In genomic region chr14:21987660-21988576, GRCm38 (mm10) we compare ENCODE assay signal across 8 mouse cellular contexts. TPM values are rescaled to one million over a fixed set of nuclear protein-coding genes. Genes with fewer than 3 reads are reported as not detected.
DNase-seq lines count a peak whose midpoint lies in the region; ATAC-seq and TF ChIP-seq lines count a peak whose summit lies in the region.

No protein-coding gene starts in this region.

- H3K27me3 ChIP-seq in embryonic facial prominence, embryonic 14.5 days (replicated peaks; ENCODE audit: control insufficient read depth, insufficient read depth, low read length), result peaks cover 21% of the 10 kb centered on the region
- no peaks in the 10 kb centered on the region for H3K27me3 ChIP-seq in kidney, embryonic 16.5 days (ENCODE audit: insufficient read depth, low read length)
- peaks cover 29% of the 10 kb centered on the region for H3K27me3 ChIP-seq in liver, adult 2 months (ENCODE audit: control insufficient read depth, insufficient read depth, low read length)
- H3K27me3 ChIP-seq in myocyte (ENCODE audit: control insufficient read depth, insufficient read depth, insufficient read length), result no peaks in the 10 kb centered on the region
- no peaks in the 10 kb centered on the region for H3K27me3 ChIP-seq in stomach, embryonic 16.5 days (ENCODE audit: control insufficient read depth, insufficient read depth, low read length)

- H3K4me1 ChIP-seq in embryonic facial prominence, embryonic 14.5 days (ENCODE audit: control insufficient read depth, insufficient read depth, low read length), result 0 out of 2 replicates have a peak, but pooled peaks cover 5% of the 10 kb centered on the region
- peaks cover 20% of the 10 kb centered on the region for H3K4me1 ChIP-seq in kidney, embryonic 16.5 days (ENCODE audit: insufficient read depth, low read length)
- no peaks in the 10 kb centered on the region for H3K4me1 ChIP-seq in liver, adult 2 months (ENCODE audit: control insufficient read depth, insufficient read depth, low read length)
- peaks cover 2% of the 10 kb centered on the region; the same call in 1 of the 2 replicates for H3K4me1 ChIP-seq in stomach, embryonic 16.5 days (ENCODE audit: control insufficient read depth, insufficient read depth, low read length)

- peak overlapping the region; percentile 84 for H3K4me3 ChIP-seq in embryonic facial prominence, embryonic 14.5 days (ENCODE audit: low read depth, low read length)
- H3K4me3 ChIP-seq in kidney, embryonic 16.5 days (ENCODE audit: low read length), result peak overlapping the region; percentile 78
- H3K4me3 ChIP-seq in liver, adult 2 months (ENCODE audit: insufficient read depth, low read depth, low read length), result peak overlapping the region; percentile 91
- peak overlapping the region; percentile 56 for H3K4me3 ChIP-seq in myocyte
- H3K4me3 ChIP-seq in stomach, embryonic 16.5 days (replicated peaks; ENCODE audit: low read length), result peak overlapping the region; percentile 98

- ATAC-seq in embryonic facial prominence, embryonic 14.5 days (ENCODE audit: low read depth), result peak; percentile 86
- peak; percentile 81 for ATAC-seq in kidney, embryonic 16.5 days (ENCODE audit: low FRiP score, low TSS enrichment)
- ATAC-seq in stomach, embryonic 16.5 days (ENCODE audit: insufficient read depth, low FRiP score), result peak; percentile 81

- TF ChIP-seq POLR2A in liver, adult 2 months (IDR thresholded peaks at IDR 0.05; ENCODE audit: extremely low read depth, insufficient read depth, low read length), result peak; percentile 78
- TF ChIP-seq POLR2A in myocyte (IDR thresholded peaks at IDR 0.05; ENCODE audit: insufficient read length, low read depth), result peak; percentile 75

- TF ChIP-seq CTCF in liver, adult 2 months (IDR thresholded peaks at IDR 0.05; ENCODE audit: low read depth, low read length), result no peak

- peak overlapping the region; percentile 12 for H3ac ChIP-seq in myocyte (ENCODE audit: control insufficient read depth, insufficient read length)

- H3K79me2 ChIP-seq in liver, adult 2 months (ENCODE audit: control insufficient read depth, insufficient read depth, low read length), result no peaks in the 10 kb centered on the region
- peaks cover 8% of the 10 kb centered on the region for H3K79me2 ChIP-seq in myocyte (ENCODE audit: control insufficient read depth, insufficient read depth)

- under 1% methylated on average over 41 of the region's 74 CpGs for WGBS in embryonic facial prominence, embryonic 14.5 days
- WGBS in kidney, embryonic 16.5 days, result under 1% methylated on average over 74 of the region's 74 CpGs
- WGBS in liver, adult 2 months, result under 1% methylated on average over 74 of the region's 74 CpGs
- WGBS in stomach, embryonic 16.5 days, result under 1% methylated on average over 73 of the region's 74 CpGs

- peak overlapping the region; percentile 81 for H3K4me2 ChIP-seq in embryonic facial prominence, embryonic 14.5 days (ENCODE audit: low read depth, low read length)
- H3K4me2 ChIP-seq in kidney, embryonic 16.5 days (replicated peaks; ENCODE audit: low read depth, low read length), result peak overlapping the region; percentile 90
- peak overlapping the region; percentile 80 for H3K4me2 ChIP-seq in myocyte (ENCODE audit: low read depth)
- H3K4me2 ChIP-seq in stomach, embryonic 16.5 days (ENCODE audit: low read depth, low read length), result peak overlapping the region; percentile 86

- H3K9me3 ChIP-seq in embryonic facial prominence, embryonic 14.5 days (ENCODE audit: control insufficient read depth, low read length), result no peaks in the 10 kb centered on the region
- no peaks in the 10 kb centered on the region for H3K9me3 ChIP-seq in kidney, embryonic 16.5 days (ENCODE audit: low read length)
- H3K9me3 ChIP-seq in stomach, embryonic 16.5 days (replicated peaks; ENCODE audit: control insufficient read depth, low read length), result no peaks in the 10 kb centered on the region

- peaks cover 31% of the 10 kb centered on the region for H3K36me3 ChIP-seq in embryonic facial prominence, embryonic 14.5 days (ENCODE audit: control insufficient read depth, insufficient read depth, low read length)
- H3K36me3 ChIP-seq in kidney, embryonic 16.5 days (ENCODE audit: insufficient read depth, low read length), result peaks cover 17% of the 10 kb centered on the region
- no peaks in the 10 kb centered on the region for H3K36me3 ChIP-seq in liver, adult 2 months (ENCODE audit: control insufficient read depth, insufficient read depth, low read length)
- no peaks in the 10 kb centered on the region for H3K36me3 ChIP-seq in myocyte (ENCODE audit: control insufficient read depth, insufficient read depth)
- 0 out of 2 replicates have a peak, but pooled peaks cover 5% of the 10 kb centered on the region for H3K36me3 ChIP-seq in stomach, embryonic 16.5 days (ENCODE audit: control insufficient read depth, insufficient read depth, low read length)

- peak overlapping the region; percentile 96 for H3K9ac ChIP-seq in embryonic facial prominence, embryonic 14.5 days (ENCODE audit: low read depth, low read length)
- peak overlapping the region; percentile 91 for H3K9ac ChIP-seq in kidney, embryonic 16.5 days (replicated peaks; ENCODE audit: low read length)
- peak overlapping the region; percentile 89 for H3K9ac ChIP-seq in liver, adult 2 months (ENCODE audit: low read depth, low read length)
- peak overlapping the region; percentile 99 for H3K9ac ChIP-seq in stomach, embryonic 16.5 days (ENCODE audit: low read length)

- DNase-seq in spleen, adult 18-20 months, result peak; percentile 62 to 63
- no peak for DNase-seq in spleen, postnatal 14 days (ENCODE audit: low spot score in 2 of 2)
- DNase-seq in embryonic facial prominence, embryonic 14.5 days (ENCODE audit: low spot score), result peak; percentile 99
- DNase-seq in heart, adult 9 months (ENCODE audit: low spot score in 2 of 2), result peak; percentile 97 to 98
- peak; percentile 45 for DNase-seq in liver, adult 2 months (ENCODE audit: extremely low read depth, low read depth, low spot score)

- H3K27ac ChIP-seq in embryonic facial prominence, embryonic 14.5 days (replicated peaks; ENCODE audit: low read depth, low read length), result peak overlapping the region; percentile 98
- H3K27ac ChIP-seq in kidney, embryonic 16.5 days (ENCODE audit: low read length), result peak overlapping the region; percentile 98
- H3K27ac ChIP-seq in liver, adult 2 months (replicated peaks; ENCODE audit: insufficient read depth, low read depth, low read length), result peak overlapping the region; percentile 78
- peak overlapping the region; percentile 99 for H3K27ac ChIP-seq in stomach, embryonic 16.5 days (ENCODE audit: low read length)

TF ChIP-seq in myocyte, 11 proteins besides CTCF, POLR2A, EP300 and RAD21:
- TF ChIP-seq MYOD1 (IDR thresholded peaks at IDR 0.05; ENCODE audit: control insufficient read depth in 1 of 3, insufficient read length in 2 of 3, low read depth in 2 of 3) (peak in 1 of 3 experiments; percentile 40), TCF12 (IDR thresholded peaks at IDR 0.05; ENCODE audit: insufficient read depth, poor library complexity, severe bottlenecking) (no peak), REST (IDR thresholded peaks at IDR 0.05; ENCODE audit: insufficient read depth, insufficient read length) (no peak), MAX (IDR thresholded peaks at IDR 0.05; ENCODE audit: low read depth) (no peak), SRF (IDR thresholded peaks at IDR 0.05; ENCODE audit: control insufficient read depth, insufficient read length, low read depth) (no peak), POLR2AphosphoS2 (IDR thresholded peaks at IDR 0.05; ENCODE audit: insufficient read length, low read depth) (peak; percentile 75), CEBPB (IDR thresholded peaks at IDR 0.05; ENCODE audit: insufficient read depth, poor library complexity, severe bottlenecking) (no peak), USF1 (IDR thresholded peaks at IDR 0.05; ENCODE audit: low read depth) (peak; percentile 88), TCF3 (IDR thresholded peaks at IDR 0.05; ENCODE audit: insufficient read length, low read depth) (no peak), E2F4 (IDR thresholded peaks at IDR 0.05; ENCODE audit: insufficient read depth) (peak; percentile 77), MYOG (IDR thresholded peaks at IDR 0.05; ENCODE audit: control insufficient read depth in 1 of 3, insufficient read depth in 1 of 3, insufficient read length in 2 of 3, low read depth in 2 of 3) (peak in 1 of 3 experiments; percentile 36)

RNA-seq across cellular contexts. Expression of gene Zfp503, which starts 1.5 kb away (rescaled TPM):
- 10.6 and 13.6 TPM in 2 replicates for polyA plus RNA-seq in embryonic facial prominence, embryonic 14.5 days (2014; fragmentation: Nextera tagmentation; extraction: Ambion mirVana)
- polyA plus RNA-seq in kidney, embryonic 16.5 days (2015; fragmentation: Nextera tagmentation; extraction: Ambion mirVana), result 24.6 and 27.5 TPM in 2 replicates
- 0.37 and 0.60 TPM in 2 replicates for total RNA-seq in liver, adult 2 months (2014; rRNA removed)
- 1.6 and 1.7 TPM in 2 replicates for polyA plus RNA-seq in liver, adult 2 months (2012; rRNA removed)
- 5.4 TPM for polyA plus RNA-seq in myocyte (2012; fragmentation: generic; extraction: Trizol)
- 7.1 and 10.1 TPM in 2 replicates for polyA plus RNA-seq in stomach, embryonic 16.5 days (2015; fragmentation: Nextera tagmentation; extraction: Ambion mirVana)

RNA-seq across cellular contexts. Expression of gene Lrmda, which starts 31.6 kb away (rescaled TPM):
- 0.24 and 0.97 TPM in 2 replicates for polyA plus RNA-seq in embryonic facial prominence, embryonic 14.5 days (2014; fragmentation: Nextera tagmentation; extraction: Ambion mirVana)
- polyA plus RNA-seq in kidney, embryonic 16.5 days (2015; fragmentation: Nextera tagmentation; extraction: Ambion mirVana), result 0.45 and 0.76 TPM in 2 replicates
- 0.18 and 0.20 TPM in 2 replicates for total RNA-seq in liver, adult 2 months (2014; rRNA removed)
- polyA plus RNA-seq in liver, adult 2 months (2012; rRNA removed), result 0.09 and 0.50 TPM in 2 replicates
- 1.9 TPM for polyA plus RNA-seq in myocyte (2012; fragmentation: generic; extraction: Trizol)
- 0.86 and 0.94 TPM in 2 replicates for polyA plus RNA-seq in stomach, embryonic 16.5 days (2015; fragmentation: Nextera tagmentation; extraction: Ambion mirVana)

Comparison
In these comparisons a context has a peak if more than half of its experiments do, and no peak if none do; other contexts are left out.
1. DNase-seq: peak in spleen, adult 18-20 months (2 of 2), embryonic facial prominence, embryonic 14.5 days (single experiment), heart, adult 9 months (2 of 2) and liver, adult 2 months (single experiment); none in spleen, postnatal 14 days (0 of 2).
2. Peak in every context shown above with its lines, with median percentiles within 50 percentile points of each other: ATAC-seq, H3K27ac ChIP-seq, H3K4me2 ChIP-seq, H3K4me3 ChIP-seq and H3K9ac ChIP-seq.